16 mouse cellular contexts compared by ENCODE assay signal in genomic region chr19:40249352-40249751, GRCm38 (mm10). TPM values are rescaled to one million over a fixed set of nuclear protein-coding genes. Genes with fewer than 3 reads are reported as not detected.
DNase-seq lines count a peak whose midpoint lies in the region; ATAC-seq and TF ChIP-seq lines count a peak whose summit lies in the region.
"Had no signal": no experiment of that assay in that cellular context is flagged by ENCODE, and none has a peak within 500 bp of the region (broad histone marks: within the 10 kb centered on the region; RNA-seq: fewer than 3 reads in every experiment).

No protein-coding gene starts in this region.

- H3K27ac ChIP-seq in intestine, embryonic 14.5 days (ENCODE audit: low read depth), result peak overlapping the region; percentile 16; the same call in 1 of the 2 replicates
- H3K27ac ChIP-seq in intestine, embryonic 16.5 days (ENCODE audit: low read length), result no peak overlapping the region
- H3K27ac ChIP-seq in heart, embryonic 15.5 days, result peak overlapping the region; percentile 73
- H3K27ac ChIP-seq in liver, postnatal 0 days (ENCODE audit: low read depth), result peak overlapping the region; percentile 23; the same call in 1 of the 2 replicates
- H3K27ac ChIP-seq in small intestine, adult 2 months (ENCODE audit: insufficient read depth, low read depth, low read length), result 0 out of 2 replicates have a peak overlapping the region, but pooled peaks have one; percentile 9
- H3K27ac ChIP-seq: embryonic facial prominence, embryonic 12.5 days; forebrain, embryonic 10.5 days; hindbrain, postnatal 0 days; layer of hippocampus, adult 2 months; limb, embryonic 15.5 days; midbrain, embryonic 15.5 days had no signal

- no peaks in the 10 kb centered on the region for H3K4me1 ChIP-seq in intestine, embryonic 14.5 days (replicated peaks; ENCODE audit: control insufficient read depth, insufficient read depth, low read length)
- no peaks in the 10 kb centered on the region for H3K4me1 ChIP-seq in intestine, embryonic 16.5 days (ENCODE audit: control insufficient read depth, insufficient read depth, low read length)
- H3K4me1 ChIP-seq in heart, embryonic 15.5 days (replicated peaks), result peaks cover 25% of the 10 kb centered on the region
- peaks cover 5% of the 10 kb centered on the region for H3K4me1 ChIP-seq in liver, postnatal 0 days (ENCODE audit: insufficient read depth)
- peaks cover 35% of the 10 kb centered on the region; the same call in 1 of the 2 replicates for H3K4me1 ChIP-seq in small intestine, adult 2 months (ENCODE audit: control insufficient read depth, insufficient read depth, insufficient read length, low read length)
- H3K4me1 ChIP-seq: midbrain, embryonic 15.5 days had no signal

- H3K27me3 ChIP-seq in intestine, embryonic 14.5 days (replicated peaks; ENCODE audit: control insufficient read depth, insufficient read depth, low read length), result no peaks in the 10 kb centered on the region
- no peaks in the 10 kb centered on the region for H3K27me3 ChIP-seq in intestine, embryonic 16.5 days (replicated peaks; ENCODE audit: control insufficient read depth, insufficient read depth, low read length)
- H3K27me3 ChIP-seq in heart, embryonic 15.5 days, result no peaks in the 10 kb centered on the region
- H3K27me3 ChIP-seq in liver, postnatal 0 days (ENCODE audit: insufficient read depth, low read length), result no peaks in the 10 kb centered on the region
- H3K27me3 ChIP-seq in small intestine, adult 2 months (ENCODE audit: control insufficient read depth, insufficient read depth, low read length), result no peaks in the 10 kb centered on the region
- H3K27me3 ChIP-seq: embryonic facial prominence, embryonic 12.5 days; limb, embryonic 15.5 days; midbrain, embryonic 15.5 days had no signal

- no peak for TF ChIP-seq POLR2A in small intestine, adult 2 months (IDR thresholded peaks at IDR 0.05; ENCODE audit: low read depth, low read length)

- H3K4me3 ChIP-seq in intestine, embryonic 14.5 days (ENCODE audit: low read depth, low read length), result no peak overlapping the region
- H3K4me3 ChIP-seq in intestine, embryonic 16.5 days (ENCODE audit: low read length), result no peak overlapping the region
- no peak overlapping the region for H3K4me3 ChIP-seq in heart, embryonic 15.5 days
- no peak overlapping the region for H3K4me3 ChIP-seq in liver, postnatal 0 days (ENCODE audit: low read depth, low read length)
- no peak overlapping the region for H3K4me3 ChIP-seq in small intestine, adult 2 months (ENCODE audit: low read depth, low read length)
- H3K4me3 ChIP-seq: embryonic facial prominence, embryonic 12.5 days; forebrain, embryonic 10.5 days; layer of hippocampus, adult 2 months; limb, embryonic 15.5 days; midbrain, embryonic 15.5 days had no signal

- peak; percentile 21; the same call in 1 of the 2 replicates for TF ChIP-seq EP300 in liver, postnatal 0 days (IDR thresholded peaks at IDR 0.05; ENCODE audit: low read depth)

- ATAC-seq in intestine, embryonic 14.5 days (replicated peaks; ENCODE audit: low FRiP score, low TSS enrichment, low read depth), result no peak
- ATAC-seq in intestine, embryonic 16.5 days, result no peak
- no peak for ATAC-seq in heart, embryonic 15.5 days (replicated peaks; ENCODE audit: insufficient number of reproducible peaks, insufficient read depth, low FRiP score, low read depth)
- peak; percentile 20 for ATAC-seq in liver, postnatal 0 days
- ATAC-seq: hindbrain, postnatal 0 days; midbrain, embryonic 15.5 days had no signal

- H3K9ac ChIP-seq in intestine, embryonic 14.5 days (ENCODE audit: low read length), result no peak overlapping the region
- H3K9ac ChIP-seq in intestine, embryonic 16.5 days (ENCODE audit: low read depth, low read length), result no peak overlapping the region
- H3K9ac ChIP-seq in heart, embryonic 15.5 days, result no peak overlapping the region
- H3K9ac ChIP-seq in liver, postnatal 0 days (replicated peaks), result no peak overlapping the region
- H3K9ac ChIP-seq: embryonic facial prominence, embryonic 12.5 days; limb, embryonic 15.5 days; midbrain, embryonic 15.5 days had no signal

- 71% methylated on average over 11 of the region's 11 CpGs for WGBS in intestine, embryonic 14.5 days
- 76% methylated on average over 11 of the region's 11 CpGs for WGBS in intestine, embryonic 16.5 days
- 23% methylated on average over 11 of the region's 11 CpGs for WGBS in heart, embryonic 15.5 days
- 41% methylated on average over 11 of the region's 11 CpGs for WGBS in liver, postnatal 0 days (ENCODE audit: insufficient replicate concordance)
- WGBS in small intestine, adult 2 months, result 75% methylated on average over 11 of the region's 11 CpGs

- no peaks in the 10 kb centered on the region for H3K9me3 ChIP-seq in intestine, embryonic 14.5 days (ENCODE audit: control insufficient read depth, low read length)
- no peaks in the 10 kb centered on the region for H3K9me3 ChIP-seq in intestine, embryonic 16.5 days (ENCODE audit: control insufficient read depth, low read length)
- H3K9me3 ChIP-seq in heart, embryonic 15.5 days (replicated peaks), result no peaks in the 10 kb centered on the region
- no peaks in the 10 kb centered on the region for H3K9me3 ChIP-seq in liver, postnatal 0 days (ENCODE audit: low read length)
- H3K9me3 ChIP-seq: embryonic facial prominence, embryonic 12.5 days; forebrain, embryonic 10.5 days; limb, embryonic 15.5 days; midbrain, embryonic 15.5 days had no signal

- no peak overlapping the region for H3K4me2 ChIP-seq in intestine, embryonic 14.5 days (ENCODE audit: low read length)
- no peak overlapping the region for H3K4me2 ChIP-seq in intestine, embryonic 16.5 days (ENCODE audit: low read depth, low read length)
- peak overlapping the region; percentile 3; the same call in 1 of the 2 replicates for H3K4me2 ChIP-seq in heart, embryonic 15.5 days
- no peak overlapping the region for H3K4me2 ChIP-seq in liver, postnatal 0 days (ENCODE audit: low read depth, low read length)
- H3K4me2 ChIP-seq: embryonic facial prominence, embryonic 12.5 days; limb, embryonic 15.5 days; midbrain, embryonic 15.5 days had no signal

- no peak for DNase-seq in intestine, embryonic 14.5 days (ENCODE audit: low spot score)
- DNase-seq in liver, postnatal 0 days, result no peak
- no peak for DNase-seq in left cerebral cortex, adult 18-20 months (ENCODE audit: low spot score in 2 of 2)
- DNase-seq in spleen, postnatal 14 days (ENCODE audit: low spot score in 2 of 2), result no peak
- DNase-seq: adrenal gland, postnatal 10 days; cerebellum, postnatal 25 days; thymus, postnatal 36 days had no signal

- H3K36me3 ChIP-seq in intestine, embryonic 14.5 days (ENCODE audit: control insufficient read depth, insufficient read depth, low read length), result peaks cover 3% of the 10 kb centered on the region; the same call in 1 of the 2 replicates
- no peaks in the 10 kb centered on the region for H3K36me3 ChIP-seq in intestine, embryonic 16.5 days (ENCODE audit: control insufficient read depth, insufficient read depth, low read length)
- peaks cover 17% of the 10 kb centered on the region for H3K36me3 ChIP-seq in heart, embryonic 15.5 days
- H3K36me3 ChIP-seq in liver, postnatal 0 days (replicated peaks; ENCODE audit: insufficient read depth, low read length), result peaks cover 9% of the 10 kb centered on the region; the same call in 1 of the 2 replicates
- peaks cover 27% of the 10 kb centered on the region for H3K36me3 ChIP-seq in small intestine, adult 2 months (ENCODE audit: control insufficient read depth, insufficient read depth, low read length)
- H3K36me3 ChIP-seq: embryonic facial prominence, embryonic 12.5 days; midbrain, embryonic 15.5 days had no signal

- no peak for TF ChIP-seq CTCF in liver, postnatal 0 days (IDR thresholded peaks at IDR 0.05; ENCODE audit: low read depth)
- TF ChIP-seq CTCF in small intestine, adult 2 months (IDR thresholded peaks at IDR 0.05; ENCODE audit: extremely low read depth, insufficient read length, insufficient replicate concordance, low read depth, low read length), result no peak

RNA-seq across cellular contexts. Expression of gene Pdlim1, which starts 22.3 kb away (rescaled TPM):
- 192 and 200 TPM in 2 replicates for polyA plus RNA-seq in intestine, embryonic 14.5 days (2014; fragmentation: Nextera tagmentation; extraction: Ambion mirVana)
- 217 and 222 TPM in 2 replicates for polyA plus RNA-seq in intestine, embryonic 16.5 days (2015; fragmentation: Nextera tagmentation; extraction: Ambion mirVana)
- 245 and 283 TPM in 2 replicates for polyA plus RNA-seq in heart, embryonic 15.5 days (2015; fragmentation: Nextera tagmentation; extraction: Ambion mirVana)
- polyA plus RNA-seq in liver, postnatal 0 days (2015; fragmentation: Nextera tagmentation; extraction: Ambion mirVana), result 80.4 and 82.1 TPM in 2 replicates
- 92.8 and 353 TPM in 2 replicates for polyA plus RNA-seq in small intestine, adult 2 months (2012; rRNA removed)
- 10 to 100 TPM; 22.7 to 25.0 TPM for total RNA-seq in left cerebral cortex, adult 18-20 months (2021)
